Mouse (Mus musculus) frontal cortex, postnatal 36 days (tissue): ENCODE measurements around the gene Slc41a3.
"Not testable (repeated sequence)": the region's sequence is repeated elsewhere in the genome, so short reads cannot be mapped to it uniquely, and the experiment has no call there.

Experiments used
- DNase-seq, 2 experiments: peaks; one replicate each; pipeline ENCODE4 v3.0.0; 2022; ENCODE audit warnings: low spot score in 2 of 2

Gene Slc41a3

DNA sequence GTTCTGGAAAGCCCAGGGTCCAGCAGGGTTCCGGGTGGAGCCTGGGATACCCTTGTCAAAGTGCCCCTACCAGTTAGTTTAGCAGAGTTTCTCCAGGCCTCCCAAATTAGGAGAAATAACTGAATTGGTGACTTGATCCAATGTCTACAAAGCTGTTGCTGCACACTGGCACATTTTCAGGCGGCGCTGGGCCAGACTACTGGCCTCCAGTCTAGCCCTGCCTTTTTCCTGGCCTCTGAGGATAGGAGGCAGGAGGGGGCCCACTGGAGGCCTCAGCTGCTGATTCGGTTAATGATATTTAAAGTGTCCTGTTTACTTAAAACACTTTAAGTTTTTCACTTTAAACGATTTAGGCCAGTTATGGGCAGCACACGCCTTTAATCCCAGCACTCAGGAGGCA is 19.7 kb downstream of the Slc41a3 start:
- DNase-seq, result no peak

DNA sequence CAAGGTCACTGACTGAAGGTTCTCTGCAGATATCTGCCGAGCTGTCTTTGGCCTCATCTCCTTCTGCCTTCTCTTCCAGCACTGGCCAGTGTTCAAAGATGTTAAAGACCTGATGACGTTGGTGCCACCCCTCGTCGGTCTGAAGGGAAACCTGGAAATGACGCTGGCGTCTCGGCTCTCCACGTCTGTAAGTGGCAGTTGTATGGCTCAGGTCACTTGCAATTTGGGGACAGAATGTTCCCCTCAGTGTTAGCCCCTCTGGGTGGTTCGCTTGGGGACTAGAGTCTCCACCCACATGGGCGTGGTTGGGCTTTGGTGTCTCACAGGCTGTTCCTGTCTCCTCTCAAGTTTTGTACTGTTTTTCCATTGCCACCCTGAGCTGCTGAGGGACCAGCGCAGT is 20.2 kb downstream of the Slc41a3 start:
- DNase-seq, result no peak

DNA sequence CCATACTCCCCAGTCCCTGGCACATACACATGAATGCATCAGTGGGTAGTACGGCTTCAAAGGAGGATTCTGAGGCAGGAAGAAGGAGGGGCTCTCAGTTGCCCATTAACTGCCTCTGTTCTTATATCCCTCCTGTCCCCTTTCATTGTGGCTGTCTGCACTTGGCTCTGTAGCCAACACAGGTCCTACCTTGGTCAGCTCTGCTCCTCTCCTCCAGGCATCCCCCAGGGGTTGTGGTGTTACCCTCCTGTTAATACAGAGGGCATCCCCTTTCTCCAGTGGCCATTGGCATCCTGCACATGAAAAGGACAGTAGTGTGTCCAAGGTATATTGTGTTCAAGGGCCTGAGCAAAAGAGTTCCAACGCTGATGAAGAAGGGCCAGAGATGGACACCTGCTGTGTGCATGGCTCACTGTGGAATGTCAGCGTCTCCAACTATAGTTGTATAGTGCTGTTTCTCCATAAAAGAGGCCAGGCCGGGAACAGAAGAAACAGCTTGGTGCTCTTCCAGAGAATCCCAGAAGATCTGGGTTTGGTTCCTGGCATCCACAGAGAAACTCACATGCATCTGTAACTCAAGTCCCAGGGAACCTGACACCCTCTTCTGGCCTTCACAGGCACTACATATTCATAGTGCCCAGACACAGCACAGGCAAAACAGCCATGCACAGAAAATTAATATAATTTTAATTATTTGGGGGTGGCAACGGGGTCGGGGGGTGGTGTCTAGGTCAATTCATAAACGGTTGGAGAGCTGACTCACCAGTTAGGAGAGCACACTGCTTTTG is 20.9 kb downstream of the Slc41a3 start:
- DNase-seq, result no peak

DNA sequence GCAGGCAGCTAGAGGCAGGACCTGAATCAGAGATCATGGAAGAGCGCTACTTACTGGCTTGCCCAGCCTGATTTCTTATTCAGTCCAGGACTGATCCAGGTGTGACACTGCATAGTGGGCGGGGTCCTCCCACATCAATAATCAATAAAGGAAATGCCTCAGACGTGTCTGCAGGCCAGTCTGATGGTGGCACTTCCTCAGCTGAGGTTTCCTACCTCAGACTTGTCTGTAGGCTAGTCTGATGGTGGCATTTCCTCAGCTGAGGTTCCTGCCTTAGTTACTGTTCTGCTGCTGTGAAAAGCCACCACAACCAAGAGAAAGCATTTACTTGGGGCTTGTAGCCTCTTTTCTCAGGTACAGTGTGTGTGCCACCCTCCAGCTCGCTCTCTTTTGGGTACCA is 23.0 kb downstream of the Slc41a3 start:
- DNase-seq, result no peak

GRCm38 (mm10) chr6:90629506-90629905 is 25.0 kb downstream of the Slc41a3 start:
- DNase-seq, result no peak

- no peak for DNase-seq
Observed at GRCm38 (mm10) chr6:90630427-90630826, 25.9 kb downstream of the Slc41a3 start.

- not testable (repeated sequence) for DNase-seq
Observed at GRCm38 (mm10) chr6:90632526-90632925, 28.0 kb downstream of the Slc41a3 start.

DNA sequence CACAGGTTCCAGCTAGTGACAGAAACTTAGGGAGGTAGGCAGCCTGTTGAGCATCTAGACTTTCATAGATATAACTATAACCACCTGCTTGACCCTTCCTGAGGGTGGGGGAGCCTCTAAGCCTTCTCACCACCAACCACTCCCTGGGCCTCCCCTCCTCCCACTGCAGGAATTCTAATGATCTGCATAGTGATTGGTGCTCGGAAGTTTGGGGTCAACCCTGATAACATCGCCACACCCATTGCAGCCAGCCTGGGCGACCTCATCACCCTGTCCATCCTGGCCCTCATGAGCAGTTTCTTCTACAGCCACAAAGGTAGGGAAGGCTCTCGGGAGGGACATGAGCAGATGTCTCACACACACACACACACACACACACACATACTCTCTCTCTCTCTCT is 30.6 kb downstream of the Slc41a3 start:
- no peak for DNase-seq

DNA sequence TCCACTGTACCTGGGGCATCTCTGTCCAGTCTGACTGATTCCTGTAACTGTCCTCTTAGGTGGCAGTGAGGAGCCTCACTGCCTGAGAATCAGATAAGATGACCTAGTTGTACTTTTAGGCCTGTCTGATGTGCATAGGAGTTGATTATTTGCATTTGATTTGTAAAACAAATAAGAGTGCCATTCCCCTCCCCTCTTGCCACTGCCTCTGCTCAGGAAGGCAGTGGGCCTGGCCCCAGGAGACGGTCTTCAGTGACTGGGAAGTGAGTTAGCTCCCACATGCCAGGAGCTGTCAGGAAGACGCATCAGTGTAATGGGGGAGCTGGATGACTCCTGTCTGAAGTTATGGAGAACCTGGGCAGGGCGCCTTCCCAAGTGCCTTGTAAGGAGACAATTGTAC is 31.1 kb downstream of the Slc41a3 start:
- no peak for DNase-seq

GRCm38 (mm10) chr6:90643057-90643456 is 38.5 kb downstream of the Slc41a3 start:
- no peak for DNase-seq

GRCm38 (mm10) chr6:90644965-90645364 is 40.4 kb downstream of the Slc41a3 start:
- no peak for DNase-seq

DNA sequence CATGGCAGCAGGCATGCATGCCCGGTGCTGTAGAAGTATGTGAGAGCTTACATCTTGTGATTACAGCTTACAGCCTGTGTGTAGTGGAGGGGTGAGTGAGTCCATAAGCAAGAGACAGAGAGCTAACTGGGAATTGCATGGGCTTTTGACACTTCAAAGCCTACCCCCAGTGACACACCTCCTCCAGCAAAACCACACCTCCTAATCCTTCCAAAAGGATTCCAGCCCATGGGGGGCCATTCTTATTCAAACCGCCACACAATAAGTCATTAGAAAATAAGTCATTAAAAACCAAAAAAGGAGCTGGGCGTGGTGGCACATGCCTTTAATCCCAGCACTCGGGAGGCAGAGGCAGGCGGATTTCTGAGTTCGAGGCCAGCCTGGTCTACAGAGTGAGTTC is 43.9 kb downstream of the Slc41a3 start:
- DNase-seq, result no peak

- DNase-seq, result no peak
Observed at GRCm38 (mm10) chr6:90649279-90649678, 44.8 kb downstream of the Slc41a3 start.

DNA sequence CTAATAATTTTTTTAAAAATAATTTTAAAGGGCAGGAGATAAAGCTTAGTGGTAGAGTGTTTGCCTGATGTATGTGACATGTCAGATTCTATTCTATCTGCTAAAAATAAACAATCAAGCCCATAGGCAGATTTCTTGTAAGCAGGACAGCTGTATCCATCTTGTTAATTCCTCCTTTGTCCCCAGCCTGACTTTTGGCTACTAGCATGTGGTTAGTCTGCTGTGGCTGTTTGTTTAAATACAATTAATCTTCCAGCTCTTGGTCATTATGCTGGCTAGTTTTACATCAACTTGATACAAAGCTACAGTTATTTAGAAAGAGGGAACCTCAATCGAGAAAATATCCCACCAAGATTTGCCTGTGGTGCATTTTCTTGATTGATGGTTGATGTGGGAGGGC is 46.1 kb downstream of the Slc41a3 start:
- DNase-seq, result no peak

GRCm38 (mm10) chr6:90653736-90654135 is 49.2 kb downstream of the Slc41a3 start:
- peak in 1 of 2 experiments; percentile 28 for DNase-seq

DNA sequence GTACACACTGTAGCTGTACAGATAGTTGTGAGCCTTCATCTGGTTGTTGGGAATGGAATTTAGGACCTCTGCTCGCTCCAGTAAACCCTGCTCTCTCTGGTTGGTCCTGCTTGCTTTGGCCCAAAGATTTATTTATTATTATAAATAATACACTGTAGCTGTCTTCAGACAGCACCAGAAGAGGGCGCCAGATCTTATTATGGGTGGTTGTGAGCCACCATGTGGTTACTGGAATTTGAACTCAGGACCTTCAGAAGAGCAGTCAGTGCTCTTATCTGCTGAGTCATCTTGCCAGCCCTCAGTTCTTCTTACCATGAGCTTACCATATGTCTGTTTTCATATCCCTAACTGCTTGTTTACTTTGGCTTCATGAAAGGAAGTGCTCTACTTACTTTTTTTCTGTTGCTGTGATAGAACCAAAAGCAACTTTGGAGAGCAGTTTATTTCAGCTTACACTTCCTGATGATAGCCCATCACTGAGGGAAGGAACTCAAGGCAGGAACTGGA is 51.9 kb downstream of the Slc41a3 start:
- DNase-seq, result not testable (repeated sequence)

DNA sequence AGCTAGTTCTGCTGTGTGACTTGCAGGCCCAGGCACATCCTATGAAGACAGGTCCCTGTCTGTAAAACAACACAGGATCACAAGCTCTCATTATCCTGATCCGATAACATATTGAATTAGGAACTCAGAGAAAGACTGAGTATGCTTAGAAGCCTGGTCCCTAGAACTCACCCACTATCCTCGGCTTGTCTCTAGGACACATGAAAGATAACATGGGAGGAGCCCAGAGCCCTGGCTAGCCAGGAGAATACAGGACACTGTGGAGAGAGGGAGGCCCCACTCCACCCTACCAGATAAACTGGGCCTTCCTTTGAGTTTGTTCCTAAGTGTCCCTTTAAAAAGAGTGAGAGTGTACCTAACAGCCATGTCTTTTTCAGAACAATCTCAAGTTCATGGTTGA is 55.4 kb downstream of the Slc41a3 start:
- no peak for DNase-seq

- no peak for DNase-seq
Observed at GRCm38 (mm10) chr6:90660398-90661028, 56.0 kb downstream of the Slc41a3 start.

GRCm38 (mm10) chr6:90661029-90661399 is 56.5 kb downstream of the Slc41a3 start:
- no peak for DNase-seq

GRCm38 (mm10) chr6:90662148-90662547 is 57.6 kb downstream of the Slc41a3 start:
- DNase-seq, result no peak

DNA sequence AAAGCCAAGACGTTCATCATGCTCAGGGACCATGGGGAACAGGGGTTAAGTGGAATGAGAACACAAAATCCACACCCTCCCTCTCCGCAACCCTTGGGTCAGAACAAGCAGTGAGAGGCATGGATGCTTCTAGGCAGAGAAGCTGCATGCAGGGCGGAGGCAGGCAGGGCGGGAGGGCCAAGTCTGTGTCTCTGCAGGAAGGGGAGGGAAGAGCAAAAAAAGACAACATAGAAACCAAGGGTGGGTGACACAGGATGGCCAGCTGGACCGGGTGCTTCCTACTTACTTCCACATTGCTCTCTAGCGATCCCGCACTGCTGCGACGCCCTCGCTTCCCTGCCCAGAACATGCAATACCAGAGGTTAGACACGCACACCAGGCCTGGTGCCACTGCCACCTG is 59.2 kb downstream of the Slc41a3 start:
- DNase-seq, result no peak

GRCm38 (mm10) chr6:90668693-90669092 is 64.2 kb downstream of the Slc41a3 start:
- DNase-seq, result no peak

DNA sequence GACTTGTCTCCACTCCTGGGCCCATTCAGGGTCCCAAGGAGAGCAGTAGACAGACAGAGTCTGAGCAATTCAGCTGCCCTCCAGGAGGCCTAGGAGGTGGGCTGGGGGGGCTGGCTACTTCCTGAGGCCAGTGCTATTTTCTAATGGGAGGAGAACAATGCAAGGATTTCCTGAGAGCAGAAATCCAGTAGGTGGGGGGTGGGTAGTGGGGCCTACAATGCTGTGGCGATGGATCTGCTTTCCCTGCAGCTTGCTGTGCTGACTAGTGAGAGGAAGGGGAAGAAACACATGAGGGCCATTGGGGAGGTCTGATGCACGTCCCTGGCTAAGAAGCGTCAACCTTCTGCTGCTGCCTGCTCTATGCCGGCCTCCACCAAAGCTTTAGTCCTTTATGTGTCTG is 74.2 kb downstream of the Slc41a3 start:
- no peak for DNase-seq
